Mouse (Mus musculus): Measurements from ENCODE around the gene Erc2.

Gene Erc2

DNA sequence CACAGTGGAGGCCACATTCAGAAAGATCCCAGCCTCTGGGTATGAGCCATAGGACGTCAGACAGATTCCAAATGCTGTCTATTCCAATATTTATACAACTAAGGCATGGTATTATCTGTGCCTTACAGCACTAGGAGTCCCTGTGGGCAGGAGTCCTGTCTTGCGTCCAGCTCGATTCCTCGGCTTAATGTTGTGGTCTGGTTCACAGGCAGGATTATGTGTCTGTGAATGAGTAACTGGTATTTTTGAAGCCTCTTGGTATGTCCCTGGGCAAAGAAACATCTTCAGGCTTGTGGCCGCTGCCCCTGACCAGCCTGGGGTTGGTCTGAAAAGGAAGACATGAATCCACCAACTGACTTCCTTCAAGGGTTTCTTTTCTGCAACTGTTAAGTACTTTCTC, 153.1 kb downstream of the Erc2 start:
- no peak for DNase-seq (ENCODE audit: low read depth, low spot score)
- Histone ChIP-seq H3K36me3 (ENCODE audit: control insufficient read depth, insufficient read depth, low read length, poor library complexity, severe bottlenecking) (no peaks in the 10 kb centered on the region), H3K27me3 (ENCODE audit: control insufficient read depth, insufficient read depth, low read length, poor library complexity, severe bottlenecking) (no peaks in the 10 kb centered on the region)

- no peak for DNase-seq (ENCODE audit: low read depth, low spot score)
- Histone ChIP-seq H3K27me3 (ENCODE audit: control insufficient read depth, insufficient read depth, low read length, poor library complexity, severe bottlenecking) (no peaks in the 10 kb centered on the region), H3K36me3 (ENCODE audit: control insufficient read depth, insufficient read depth, low read length, poor library complexity, severe bottlenecking) (no peaks in the 10 kb centered on the region)
Observed at GRCm38 (mm10) chr14:27778503-27778902, 156.3 kb downstream of the Erc2 start.

GRCm38 (mm10) chr14:27778982-27779701, 156.9 kb downstream of the Erc2 start:
- no peak for DNase-seq (ENCODE audit: low read depth, low spot score)
- no peaks in the 10 kb centered on the region for H3K36me3 ChIP-seq (ENCODE audit: control insufficient read depth, insufficient read depth, low read length, poor library complexity, severe bottlenecking)

DNA sequence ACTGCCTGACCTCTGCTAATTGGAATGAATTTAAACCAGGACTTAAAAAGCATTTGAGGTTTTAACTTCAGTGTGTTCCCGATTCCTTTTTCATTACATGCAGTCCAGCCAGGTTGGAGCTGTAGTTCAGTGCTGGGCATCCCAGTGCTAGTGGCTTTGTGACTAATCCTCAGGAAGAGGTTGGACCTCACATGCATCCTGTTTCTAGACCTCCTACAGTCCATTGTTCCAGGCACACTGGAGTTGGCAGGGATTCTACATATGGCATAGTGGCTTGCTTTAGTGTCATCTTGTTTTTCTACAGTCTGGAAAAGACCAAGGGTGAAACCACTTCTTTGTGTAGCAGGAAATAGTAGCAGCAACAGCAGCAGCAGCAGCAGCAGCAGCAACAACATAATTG, 159.0 kb downstream of the Erc2 start:
- no peaks in the 10 kb centered on the region for H3K36me3 ChIP-seq (ENCODE audit: control insufficient read depth, insufficient read depth, low read length, poor library complexity, severe bottlenecking)
- no peak for DNase-seq (ENCODE audit: low read depth, low spot score)
- no peaks in the 10 kb centered on the region for H3K27me3 ChIP-seq (ENCODE audit: control insufficient read depth, insufficient read depth, low read length, poor library complexity, severe bottlenecking)

More at GRCm38 (mm10) chr14:27778982-27779701, 156.9 kb downstream of the Erc2 start:
- H3K27me3 ChIP-seq (ENCODE audit: control insufficient read depth, insufficient read depth, low read length, poor library complexity, severe bottlenecking): no peaks in the 10 kb centered on the region

DNA sequence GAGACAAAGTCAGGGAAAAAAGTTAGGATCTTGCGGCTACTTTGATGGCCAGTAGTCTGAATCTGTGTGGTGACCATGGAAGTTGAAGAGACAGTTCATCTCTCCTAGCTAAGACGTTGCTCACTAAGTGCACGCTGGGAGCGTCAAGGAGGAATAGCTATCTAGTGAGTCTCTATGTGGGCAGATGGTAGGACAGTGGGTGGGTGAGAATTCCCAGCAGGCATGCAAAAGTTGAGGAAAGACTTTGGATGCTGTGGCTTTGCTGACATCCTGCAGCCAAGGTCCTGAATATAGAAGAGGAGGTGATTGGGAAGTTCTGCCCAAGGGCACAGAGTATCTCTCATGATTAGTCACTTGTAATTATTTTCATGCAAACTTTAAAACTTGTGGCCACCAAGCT, 162.6 kb downstream of the Erc2 start:
- H3K27me3 ChIP-seq (ENCODE audit: control insufficient read depth, insufficient read depth, low read length, poor library complexity, severe bottlenecking): no peaks in the 10 kb centered on the region
- H3K36me3 ChIP-seq (ENCODE audit: control insufficient read depth, insufficient read depth, low read length, poor library complexity, severe bottlenecking): no peaks in the 10 kb centered on the region
- no peak for DNase-seq (ENCODE audit: low read depth, low spot score)

DNA sequence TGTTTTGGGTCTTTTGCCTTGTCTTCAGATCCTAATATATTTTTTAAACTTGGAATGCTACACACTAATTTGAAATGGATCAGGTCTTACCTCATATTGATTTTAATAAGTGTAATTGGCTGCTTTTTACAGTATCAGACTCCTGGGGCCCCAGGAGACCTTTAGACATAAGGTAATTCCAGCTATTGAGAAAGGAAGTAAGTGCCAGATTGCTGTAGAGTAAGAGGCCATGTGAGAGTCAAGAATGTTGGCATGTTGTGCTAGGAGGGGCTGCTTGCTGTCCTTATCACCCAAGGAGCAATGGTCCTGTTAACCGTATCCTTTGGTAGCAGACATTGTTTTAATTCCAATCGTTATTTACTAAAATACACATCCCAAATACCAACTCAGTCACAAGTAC, 163.3 kb downstream of the Erc2 start:
- Histone ChIP-seq H3K27me3 (ENCODE audit: control insufficient read depth, insufficient read depth, low read length, poor library complexity, severe bottlenecking) (no peaks in the 10 kb centered on the region), H3K36me3 (ENCODE audit: control insufficient read depth, insufficient read depth, low read length, poor library complexity, severe bottlenecking) (no peaks in the 10 kb centered on the region)
- no peak for DNase-seq (ENCODE audit: low read depth, low spot score)

DNA sequence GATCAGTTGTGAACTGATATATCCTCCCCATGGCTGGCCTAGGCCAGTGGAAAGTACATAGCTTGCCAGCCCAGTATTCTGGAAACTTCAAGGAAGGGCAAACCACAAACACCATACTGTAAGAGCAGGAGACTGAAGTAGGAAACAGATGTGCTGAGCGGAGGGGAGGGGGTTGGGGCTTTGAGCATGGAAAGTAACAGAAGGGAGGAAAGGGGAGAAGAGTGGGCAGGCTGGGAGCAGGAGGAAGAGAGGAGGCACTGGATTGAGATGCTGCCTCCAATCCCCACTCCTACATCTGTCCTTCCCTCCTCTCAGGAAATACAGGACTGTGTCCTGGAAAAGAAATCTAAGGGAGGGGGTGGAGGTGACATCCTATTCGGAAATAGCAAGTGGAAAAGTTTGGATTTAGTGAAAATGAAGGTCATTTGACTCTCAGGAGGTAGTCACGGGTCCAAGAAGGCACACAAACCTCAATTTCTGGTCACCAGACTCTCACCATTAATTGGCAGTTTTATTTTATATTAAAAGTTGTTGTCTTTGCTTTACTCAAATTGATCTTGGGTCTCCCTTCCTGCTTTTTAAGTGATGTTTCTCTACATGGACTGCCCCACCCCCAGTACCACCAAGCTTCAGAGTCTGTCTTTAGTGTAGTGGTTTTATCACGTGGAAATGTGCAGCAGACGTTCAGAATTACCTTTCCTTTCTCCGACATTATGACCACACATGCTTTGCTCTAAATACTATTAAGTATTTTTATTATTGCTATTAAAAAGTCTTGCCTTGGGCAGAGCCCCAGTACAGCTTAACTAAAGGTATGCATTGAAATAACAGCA, 167.1 kb downstream of the Erc2 start:
- no peaks in the 10 kb centered on the region for H3K27me3 ChIP-seq (ENCODE audit: control insufficient read depth, insufficient read depth, low read length, poor library complexity, severe bottlenecking)
- no peak for DNase-seq (ENCODE audit: low read depth, low spot score)
- H3K36me3 ChIP-seq (ENCODE audit: control insufficient read depth, insufficient read depth, low read length, poor library complexity, severe bottlenecking): no peaks in the 10 kb centered on the region

- H3K36me3 ChIP-seq (ENCODE audit: control insufficient read depth, insufficient read depth, low read length, poor library complexity, severe bottlenecking): no peaks in the 10 kb centered on the region
- DNase-seq (ENCODE audit: low read depth, low spot score): no peak
- H3K27me3 ChIP-seq (ENCODE audit: control insufficient read depth, insufficient read depth, low read length, poor library complexity, severe bottlenecking): no peaks in the 10 kb centered on the region
Observed at GRCm38 (mm10) chr14:27798184-27798934, 176.1 kb downstream of the Erc2 start.

DNA sequence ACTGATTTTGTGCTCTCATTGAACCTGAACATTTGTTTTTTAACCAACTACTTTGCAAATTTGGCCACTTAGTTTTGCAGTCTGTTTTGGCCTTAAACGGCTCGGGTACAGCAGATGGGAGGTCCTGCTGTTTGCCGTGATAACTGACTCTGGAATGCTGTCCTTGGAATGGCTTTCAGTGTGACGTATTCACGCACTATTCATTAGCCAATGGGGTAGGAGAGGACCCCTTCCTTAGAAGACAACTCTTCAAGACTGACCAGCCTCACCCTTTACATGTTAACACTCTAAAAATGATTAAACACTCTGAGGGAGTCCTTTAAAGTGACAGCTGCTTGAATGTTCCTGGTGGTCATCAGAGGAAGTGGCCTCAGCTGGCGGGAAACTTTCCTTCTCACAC, 178.5 kb downstream of the Erc2 start:
- Histone ChIP-seq H3K27me3 (ENCODE audit: control insufficient read depth, insufficient read depth, low read length, poor library complexity, severe bottlenecking) (no peaks in the 10 kb centered on the region), H3K36me3 (ENCODE audit: control insufficient read depth, insufficient read depth, low read length, poor library complexity, severe bottlenecking) (no peaks in the 10 kb centered on the region)
- no peak for DNase-seq (ENCODE audit: low read depth, low spot score)

GRCm38 (mm10) chr14:27803961-27804360, 181.7 kb downstream of the Erc2 start:
- H3K36me3 ChIP-seq (ENCODE audit: control insufficient read depth, insufficient read depth, low read length, poor library complexity, severe bottlenecking): no peaks in the 10 kb centered on the region
- DNase-seq (ENCODE audit: low read depth, low spot score): peak; percentile 49
- H3K27me3 ChIP-seq (ENCODE audit: control insufficient read depth, insufficient read depth, low read length, poor library complexity, severe bottlenecking): no peaks in the 10 kb centered on the region; the same call in 1 of the 2 replicates

- H3K36me3 ChIP-seq (ENCODE audit: control insufficient read depth, insufficient read depth, low read length, poor library complexity, severe bottlenecking): no peaks in the 10 kb centered on the region
- DNase-seq (ENCODE audit: low read depth, low spot score): no peak
- no peaks in the 10 kb centered on the region; the same call in 1 of the 2 replicates for H3K27me3 ChIP-seq (ENCODE audit: control insufficient read depth, insufficient read depth, low read length, poor library complexity, severe bottlenecking)
Observed at GRCm38 (mm10) chr14:27805064-27805463, 182.8 kb downstream of the Erc2 start.

GRCm38 (mm10) chr14:27808080-27808479, 185.9 kb downstream of the Erc2 start:
- H3K27me3 ChIP-seq (ENCODE audit: control insufficient read depth, insufficient read depth, low read length, poor library complexity, severe bottlenecking): no peaks in the 10 kb centered on the region; the same call in 1 of the 2 replicates
- peak; percentile 28 for DNase-seq (ENCODE audit: low read depth, low spot score)
- H3K36me3 ChIP-seq (ENCODE audit: control insufficient read depth, insufficient read depth, low read length, poor library complexity, severe bottlenecking): no peaks in the 10 kb centered on the region

DNA sequence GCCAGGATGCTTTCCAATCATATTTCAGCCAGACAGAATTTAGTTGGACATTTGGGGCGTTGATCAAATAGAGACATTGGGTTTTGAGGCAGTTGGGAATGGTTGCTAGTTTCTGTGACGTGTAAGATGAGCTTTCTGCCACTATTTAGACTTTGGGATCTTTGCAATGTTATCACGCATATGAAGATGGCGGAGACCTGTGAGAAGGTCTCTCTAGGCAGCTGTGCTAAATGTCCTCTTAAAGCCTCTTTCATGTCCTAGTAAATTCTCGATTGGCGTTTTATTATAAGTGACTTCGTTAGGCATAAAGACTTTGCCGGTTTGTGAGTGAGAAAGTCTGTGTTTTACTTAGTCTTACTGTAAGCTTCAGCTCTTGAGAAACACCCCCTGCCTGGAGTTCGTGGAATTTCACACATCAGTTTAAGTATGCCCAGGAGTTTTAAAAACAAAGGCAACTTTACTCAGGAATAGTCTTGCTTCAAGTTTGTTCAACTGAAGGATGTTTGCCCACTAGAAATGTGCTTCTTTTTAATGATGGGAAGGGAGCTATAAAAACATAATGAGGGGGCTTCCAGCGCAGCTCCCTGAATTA, 186.4 kb downstream of the Erc2 start:
- DNase-seq (ENCODE audit: low read depth, low spot score): no peak
- no peaks in the 10 kb centered on the region for H3K36me3 ChIP-seq (ENCODE audit: control insufficient read depth, insufficient read depth, low read length, poor library complexity, severe bottlenecking)
- no peaks in the 10 kb centered on the region; the same call in 1 of the 2 replicates for H3K27me3 ChIP-seq (ENCODE audit: control insufficient read depth, insufficient read depth, low read length, poor library complexity, severe bottlenecking)

GRCm38 (mm10) chr14:27810790-27811189, 188.6 kb downstream of the Erc2 start:
- no peaks in the 10 kb centered on the region; the same call in 1 of the 2 replicates for H3K27me3 ChIP-seq (ENCODE audit: control insufficient read depth, insufficient read depth, low read length, poor library complexity, severe bottlenecking)
- no peak for DNase-seq (ENCODE audit: low read depth, low spot score)
- H3K36me3 ChIP-seq (ENCODE audit: control insufficient read depth, insufficient read depth, low read length, poor library complexity, severe bottlenecking): no peaks in the 10 kb centered on the region

Measured in splenic B cell, adult 2 months (primary cell).